Mouse (Mus musculus): Measurements from ENCODE around the gene Csnk1g1. TPM values are rescaled to one million over a fixed set of nuclear protein-coding genes. Genes with fewer than 3 reads are reported as not detected.
A peak's percentile ranks its signal among the peaks of the same experiment; 100 is the strongest.

Csnk1g1 gene
- polyA plus RNA-seq, 1 experiment = 6.8 TPM

DNA sequence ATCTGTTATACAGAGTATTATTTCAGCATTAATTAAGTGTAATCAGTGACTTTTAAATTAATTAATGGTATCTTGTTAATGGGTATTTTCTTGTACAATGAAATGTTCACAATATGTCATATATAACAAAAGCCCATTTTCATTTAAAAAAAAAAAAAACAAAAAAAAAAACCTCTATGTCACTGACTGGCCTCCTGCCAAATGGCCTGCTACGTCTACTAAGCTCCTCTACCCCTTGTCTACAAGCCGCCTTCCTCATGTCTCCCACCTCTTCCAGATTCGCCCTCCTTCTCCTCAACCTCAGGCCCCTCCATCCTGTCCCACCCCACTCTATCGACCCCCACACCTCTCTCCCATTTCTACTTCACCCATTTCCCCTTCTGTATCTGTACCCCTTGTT, 142.8 kb downstream of the Csnk1g1 start:
- Histone ChIP-seq H3K4me3 (no peak overlapping the region), H3ac (ENCODE audit: control insufficient read depth, insufficient read length) (no peak overlapping the region), H3K36me3 (ENCODE audit: control insufficient read depth, insufficient read depth) (no peaks in the 10 kb centered on the region), H3K27me3 (ENCODE audit: control insufficient read depth, insufficient read depth, insufficient read length) (no peaks in the 10 kb centered on the region), H3K4me2 (ENCODE audit: low read depth) (no peak overlapping the region), H3K79me2 (ENCODE audit: control insufficient read depth, insufficient read depth) (no peaks in the 10 kb centered on the region)
- TF ChIP-seq CEBPB (IDR thresholded peaks at IDR 0.05; ENCODE audit: insufficient read depth, poor library complexity, severe bottlenecking) (no peak), MYOG (IDR thresholded peaks at IDR 0.05; ENCODE audit: control insufficient read depth in 1 of 3, insufficient read depth in 1 of 3, insufficient read length in 2 of 3, low read depth in 2 of 3) (no peak), E2F4 (IDR thresholded peaks at IDR 0.05; ENCODE audit: insufficient read depth) (no peak), REST (IDR thresholded peaks at IDR 0.05; ENCODE audit: insufficient read depth, insufficient read length) (no peak), POLR2AphosphoS2 (IDR thresholded peaks at IDR 0.05; ENCODE audit: insufficient read length, low read depth) (no peak), MYOD1 (IDR thresholded peaks at IDR 0.05; ENCODE audit: control insufficient read depth in 1 of 3, insufficient read length in 2 of 3, low read depth in 2 of 3) (no peak), TCF12 (IDR thresholded peaks at IDR 0.05; ENCODE audit: insufficient read depth, poor library complexity, severe bottlenecking) (no peak), MAX (IDR thresholded peaks at IDR 0.05; ENCODE audit: low read depth) (no peak), SRF (IDR thresholded peaks at IDR 0.05; ENCODE audit: control insufficient read depth, insufficient read length, low read depth) (no peak), TCF3 (IDR thresholded peaks at IDR 0.05; ENCODE audit: insufficient read length, low read depth) (no peak), POLR2A (IDR thresholded peaks at IDR 0.05; ENCODE audit: insufficient read length, low read depth) (no peak), USF1 (IDR thresholded peaks at IDR 0.05; ENCODE audit: low read depth) (no peak)

DNA sequence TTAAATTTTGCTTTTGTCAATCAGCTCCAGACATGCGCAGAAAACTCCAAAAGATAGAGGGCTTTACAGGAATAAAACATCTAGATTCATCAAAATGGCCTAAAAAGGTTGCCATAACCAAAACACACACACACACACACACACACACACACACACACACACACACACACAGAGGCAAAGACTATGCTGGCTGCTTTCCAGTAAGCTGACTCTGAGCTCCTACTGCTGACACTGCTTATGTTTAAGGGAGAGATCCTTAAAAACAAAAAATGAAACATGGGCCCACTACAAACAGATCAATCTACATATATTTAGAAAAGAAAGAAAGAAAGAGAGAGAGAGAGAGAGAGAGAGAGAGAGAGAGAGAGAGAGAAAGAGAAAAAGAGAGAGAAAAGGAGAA, 144.0 kb downstream of the Csnk1g1 start:
- Histone ChIP-seq H3K4me2 (ENCODE audit: low read depth) (no peak overlapping the region), H3K27me3 (ENCODE audit: control insufficient read depth, insufficient read depth, insufficient read length) (no peaks in the 10 kb centered on the region), H3K79me2 (ENCODE audit: control insufficient read depth, insufficient read depth) (no peaks in the 10 kb centered on the region), H3K4me3 (no peak overlapping the region), H3ac (ENCODE audit: control insufficient read depth, insufficient read length) (no peak overlapping the region), H3K36me3 (ENCODE audit: control insufficient read depth, insufficient read depth) (no peaks in the 10 kb centered on the region)
- TF ChIP-seq MYOD1 (IDR thresholded peaks at IDR 0.05; ENCODE audit: control insufficient read depth in 1 of 3, insufficient read length in 2 of 3, low read depth in 2 of 3) = no peak
- TF ChIP-seq TCF3 (IDR thresholded peaks at IDR 0.05; ENCODE audit: insufficient read length, low read depth) = no peak
- no peak for TF ChIP-seq POLR2AphosphoS2 (IDR thresholded peaks at IDR 0.05; ENCODE audit: insufficient read length, low read depth)
- no peak for TF ChIP-seq TCF12 (IDR thresholded peaks at IDR 0.05; ENCODE audit: insufficient read depth, poor library complexity, severe bottlenecking)
- TF ChIP-seq MAX (IDR thresholded peaks at IDR 0.05; ENCODE audit: low read depth) = no peak
- TF ChIP-seq MYOG (IDR thresholded peaks at IDR 0.05; ENCODE audit: control insufficient read depth in 1 of 3, insufficient read depth in 1 of 3, insufficient read length in 2 of 3, low read depth in 2 of 3) = no peak
- TF ChIP-seq REST (IDR thresholded peaks at IDR 0.05; ENCODE audit: insufficient read depth, insufficient read length) = no peak
- no peak for TF ChIP-seq POLR2A (IDR thresholded peaks at IDR 0.05; ENCODE audit: insufficient read length, low read depth)
- TF ChIP-seq E2F4 (IDR thresholded peaks at IDR 0.05; ENCODE audit: insufficient read depth) = no peak
- TF ChIP-seq CEBPB (IDR thresholded peaks at IDR 0.05; ENCODE audit: insufficient read depth, poor library complexity, severe bottlenecking) = no peak
- TF ChIP-seq SRF (IDR thresholded peaks at IDR 0.05; ENCODE audit: control insufficient read depth, insufficient read length, low read depth) = no peak
- no peak for TF ChIP-seq USF1 (IDR thresholded peaks at IDR 0.05; ENCODE audit: low read depth)

DNA sequence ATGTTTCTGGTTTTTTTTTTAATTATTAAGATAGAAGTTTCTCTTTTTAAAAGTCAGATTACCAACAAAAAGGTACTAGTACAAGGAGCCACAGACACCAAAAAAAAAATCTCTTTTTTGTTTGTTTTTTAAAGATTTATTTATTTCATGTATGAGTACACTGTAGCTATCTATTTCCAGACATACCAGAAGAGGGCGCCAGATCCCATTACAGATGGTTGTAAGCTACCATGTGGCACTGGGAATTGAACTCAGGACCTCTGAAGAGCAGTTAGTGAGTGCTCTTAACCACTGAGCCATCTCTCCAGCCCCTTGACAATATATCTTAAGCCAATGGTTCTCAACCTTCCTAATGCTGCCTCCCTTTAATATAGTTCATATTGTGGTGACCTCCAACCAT, 144.9 kb downstream of the Csnk1g1 start:
- no peak for TF ChIP-seq CEBPB (IDR thresholded peaks at IDR 0.05; ENCODE audit: insufficient read depth, poor library complexity, severe bottlenecking)
- no peak for TF ChIP-seq POLR2AphosphoS2 (IDR thresholded peaks at IDR 0.05; ENCODE audit: insufficient read length, low read depth)
- TF ChIP-seq POLR2A (IDR thresholded peaks at IDR 0.05; ENCODE audit: insufficient read length, low read depth) = no peak
- no peak for TF ChIP-seq TCF12 (IDR thresholded peaks at IDR 0.05; ENCODE audit: insufficient read depth, poor library complexity, severe bottlenecking)
- no peak for TF ChIP-seq MYOD1 (IDR thresholded peaks at IDR 0.05; ENCODE audit: control insufficient read depth in 1 of 3, insufficient read length in 2 of 3, low read depth in 2 of 3)
- no peak for TF ChIP-seq MYOG (IDR thresholded peaks at IDR 0.05; ENCODE audit: control insufficient read depth in 1 of 3, insufficient read depth in 1 of 3, insufficient read length in 2 of 3, low read depth in 2 of 3)
- no peak for TF ChIP-seq E2F4 (IDR thresholded peaks at IDR 0.05; ENCODE audit: insufficient read depth)
- TF ChIP-seq TCF3 (IDR thresholded peaks at IDR 0.05; ENCODE audit: insufficient read length, low read depth) = no peak
- TF ChIP-seq SRF (IDR thresholded peaks at IDR 0.05; ENCODE audit: control insufficient read depth, insufficient read length, low read depth) = no peak
- no peak for TF ChIP-seq REST (IDR thresholded peaks at IDR 0.05; ENCODE audit: insufficient read depth, insufficient read length)
- TF ChIP-seq MAX (IDR thresholded peaks at IDR 0.05; ENCODE audit: low read depth) = no peak
- TF ChIP-seq USF1 (IDR thresholded peaks at IDR 0.05; ENCODE audit: low read depth) = no peak
- H3K27me3 ChIP-seq (ENCODE audit: control insufficient read depth, insufficient read depth, insufficient read length) = no peaks in the 10 kb centered on the region

DNA sequence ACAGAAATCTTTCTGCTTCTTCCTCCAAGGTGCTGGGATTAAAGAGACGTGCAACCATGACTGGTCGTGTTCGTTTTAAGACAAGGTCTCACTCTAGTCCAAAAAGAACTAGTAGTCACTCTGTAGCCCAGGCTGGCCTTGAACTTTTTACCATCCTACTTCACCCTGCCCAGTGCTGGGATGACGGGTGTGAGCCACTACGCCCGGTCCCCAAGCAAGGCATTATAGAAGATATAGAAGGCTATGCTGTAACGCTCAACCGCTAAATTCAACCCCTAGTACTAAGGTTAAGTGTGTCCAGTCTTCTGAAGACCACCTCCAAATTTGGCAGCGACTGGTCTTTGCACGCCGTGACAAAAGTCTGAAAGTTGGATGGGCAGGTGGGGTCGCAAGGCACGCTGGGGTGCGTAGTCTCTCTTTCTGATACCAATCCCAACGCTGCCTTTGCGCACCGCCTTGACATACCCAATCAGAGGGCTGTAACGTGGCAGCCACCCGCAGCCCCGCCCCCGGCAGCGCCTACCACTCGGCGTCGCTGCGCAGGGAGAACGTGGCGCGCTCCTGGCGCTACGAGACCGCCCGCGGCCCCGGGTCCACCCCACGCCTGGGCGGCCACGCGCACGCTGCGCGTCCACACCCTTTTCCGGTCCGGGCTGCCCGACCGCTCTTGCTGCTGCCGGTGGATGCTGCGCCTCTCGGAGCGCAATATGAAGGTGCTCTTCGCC, 151.0 kb downstream of the Csnk1g1 start, which contains the start of gene Ppib:
Gene Ppib (plus strand): TSS at position 640 of the 725 bp plus-strand sequence.
- H3ac ChIP-seq (ENCODE audit: control insufficient read depth, insufficient read length) = peak within 1 kb of the TSS; percentile 29
- H3K4me2 ChIP-seq (ENCODE audit: low read depth) = peak within 1 kb of the TSS; percentile 98
- H3K79me2 ChIP-seq (ENCODE audit: control insufficient read depth, insufficient read depth) = peaks cover 17% of the 10 kb centered on the region
- peak within 1 kb of the TSS; percentile 93 for H3K4me3 ChIP-seq
- TF ChIP-seq CEBPB (IDR thresholded peaks at IDR 0.05; ENCODE audit: insufficient read depth, poor library complexity, severe bottlenecking) (no peak), POLR2A (IDR thresholded peaks at IDR 0.05; ENCODE audit: insufficient read length, low read depth) (peak; percentile 94), USF1 (IDR thresholded peaks at IDR 0.05; ENCODE audit: low read depth) (no peak), REST (IDR thresholded peaks at IDR 0.05; ENCODE audit: insufficient read depth, insufficient read length) (no peak), MAX (IDR thresholded peaks at IDR 0.05; ENCODE audit: low read depth) (no peak), MYOG (IDR thresholded peaks at IDR 0.05; ENCODE audit: control insufficient read depth in 1 of 3, insufficient read depth in 1 of 3, insufficient read length in 2 of 3, low read depth in 2 of 3) (peak in 2 of 3 experiments; percentile 25 to 36), MYOD1 (IDR thresholded peaks at IDR 0.05; ENCODE audit: control insufficient read depth in 1 of 3, insufficient read length in 2 of 3, low read depth in 2 of 3) (peak in 2 of 3 experiments; percentile 45 to 47), POLR2AphosphoS2 (IDR thresholded peaks at IDR 0.05; ENCODE audit: insufficient read length, low read depth) (peak; percentile 96), TCF12 (IDR thresholded peaks at IDR 0.05; ENCODE audit: insufficient read depth, poor library complexity, severe bottlenecking) (no peak), E2F4 (IDR thresholded peaks at IDR 0.05; ENCODE audit: insufficient read depth) (no peak), TCF3 (IDR thresholded peaks at IDR 0.05; ENCODE audit: insufficient read length, low read depth) (no peak), SRF (IDR thresholded peaks at IDR 0.05; ENCODE audit: control insufficient read depth, insufficient read length, low read depth) (peak; percentile 82)
- H3K36me3 ChIP-seq (ENCODE audit: control insufficient read depth, insufficient read depth) = peaks cover 26% of the 10 kb centered on the region
- no peaks in the 10 kb centered on the region for H3K27me3 ChIP-seq (ENCODE audit: control insufficient read depth, insufficient read depth, insufficient read length)

More for the DNA sequence above, 144.9 kb downstream of the Csnk1g1 start:
- H3K4me3 ChIP-seq = no peak overlapping the region
- H3K4me2 ChIP-seq (ENCODE audit: low read depth) = no peak overlapping the region
- H3K79me2 ChIP-seq (ENCODE audit: control insufficient read depth, insufficient read depth) = no peaks in the 10 kb centered on the region
- H3ac ChIP-seq (ENCODE audit: control insufficient read depth, insufficient read length) = no peak overlapping the region
- H3K36me3 ChIP-seq (ENCODE audit: control insufficient read depth, insufficient read depth) = no peaks in the 10 kb centered on the region

Data from myocyte (in vitro differentiated cells).